Mouse (Mus musculus) retina, adult 2 months (tissue): ENCODE measurements at regions not wholly inside any gene's neighbourhood (a gene's known extent, or its start where the extent isn't known, plus 50 kb on each side); places are given as distances from the start of the nearest gene placed in this dataset.

Experiments
- DNase-seq: peaks from one replicate; pipeline ENCODE4 v3.0.0-alpha.2; 2012; ENCODE audit warnings: low read depth, low spot score

DNA sequence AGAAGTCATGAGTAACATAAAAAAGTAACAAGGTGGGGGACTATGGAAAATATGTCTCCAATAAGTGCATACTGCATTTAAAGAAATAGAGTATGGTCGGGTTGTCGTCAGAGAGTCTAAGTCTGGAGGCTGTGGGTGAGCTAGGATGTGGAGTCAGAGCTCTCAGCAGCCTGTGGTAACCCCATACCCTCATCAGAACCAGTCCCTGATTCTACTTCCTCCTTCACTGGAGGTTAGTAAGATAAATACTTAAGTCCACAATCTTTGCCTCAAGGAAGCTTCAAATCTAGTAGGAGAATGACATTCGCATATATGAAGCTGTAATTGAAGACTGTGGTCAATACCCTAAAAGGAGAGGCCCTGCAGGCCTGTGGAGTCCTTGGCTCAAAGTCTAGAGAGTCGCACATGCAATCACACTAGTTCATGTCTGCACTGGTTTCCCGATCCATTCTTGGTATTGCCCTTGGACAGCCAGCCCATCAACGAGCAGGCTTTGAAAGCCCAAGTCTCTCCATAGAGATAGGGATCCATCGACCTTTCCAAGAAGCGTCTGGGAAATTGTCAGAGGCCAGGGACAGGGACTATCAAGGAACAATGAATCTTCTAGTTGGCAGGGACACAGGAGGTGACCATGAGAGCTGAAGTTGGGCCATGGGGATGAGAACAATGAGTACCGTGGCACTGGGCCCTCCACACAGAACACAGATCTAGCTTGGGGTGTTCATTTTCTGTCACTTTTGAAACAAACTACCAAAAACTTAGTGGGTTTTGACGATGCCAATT is 200.3 kb downstream of the Zfp36l1 start:
- DNase-seq, result no peak

DNA sequence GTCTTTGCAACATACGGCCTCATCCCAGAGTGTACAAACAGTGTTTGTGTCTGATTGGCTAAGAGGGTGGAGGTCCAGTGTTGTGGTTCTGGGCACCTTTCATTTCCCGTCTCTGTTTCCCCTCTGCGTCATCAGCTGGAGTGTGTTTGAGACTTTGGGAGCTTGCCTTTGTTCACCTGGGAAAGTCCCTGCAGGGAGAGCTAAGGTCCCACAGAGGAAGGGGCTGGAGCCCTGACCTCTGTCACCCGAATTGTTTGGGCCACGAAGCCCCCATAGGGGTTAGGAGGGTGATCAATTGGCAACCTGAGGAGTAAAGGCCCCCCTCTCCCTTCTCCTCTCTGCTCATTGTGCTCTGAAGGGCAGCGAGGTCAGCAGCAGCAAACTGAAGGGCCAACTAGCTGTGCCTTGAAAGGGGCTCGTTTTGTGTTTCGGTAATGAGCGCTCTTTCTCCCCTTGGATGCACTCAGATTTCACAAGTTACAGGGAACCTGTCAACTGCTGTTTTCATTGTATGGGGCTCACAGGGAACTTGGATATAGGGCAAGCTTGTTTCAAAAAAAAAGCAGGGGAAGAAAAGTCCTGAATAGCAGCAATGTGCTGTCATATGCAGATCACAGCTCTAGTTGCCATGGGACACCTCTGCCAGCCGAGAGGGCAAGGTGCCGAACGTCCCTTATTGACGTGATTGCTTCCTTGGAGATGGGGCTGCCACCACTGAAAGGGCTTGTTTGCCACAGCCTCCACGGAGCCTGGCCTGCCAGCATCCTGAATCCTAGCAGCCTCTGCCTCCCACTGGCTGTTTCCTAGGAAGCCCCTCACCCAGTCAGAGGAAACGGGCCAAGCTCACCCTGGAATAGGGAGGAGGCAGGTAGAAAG is 201.7 kb downstream of the Zfp36l1 start:
- no peak for DNase-seq

DNA sequence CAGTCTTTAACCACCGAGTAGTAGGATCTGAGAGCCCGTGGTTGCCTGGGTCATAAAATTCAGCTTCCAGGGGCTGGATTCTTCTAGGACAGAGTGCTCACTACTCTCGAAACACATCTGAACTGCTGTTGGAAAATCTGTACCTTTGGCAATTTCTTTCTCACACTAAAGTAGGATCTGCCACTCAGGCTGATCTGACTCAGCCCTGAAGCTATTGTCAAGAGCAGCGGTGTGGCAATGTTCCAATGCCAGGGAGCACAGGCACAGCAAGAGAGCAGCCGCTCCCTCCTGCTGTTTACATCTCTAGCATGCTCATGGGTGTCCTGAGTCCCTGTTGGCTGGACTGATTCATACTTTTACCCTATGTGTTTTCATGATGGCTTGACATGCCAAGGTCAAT is 205.2 kb downstream of the Zfp36l1 start:
- DNase-seq, result no peak

DNA sequence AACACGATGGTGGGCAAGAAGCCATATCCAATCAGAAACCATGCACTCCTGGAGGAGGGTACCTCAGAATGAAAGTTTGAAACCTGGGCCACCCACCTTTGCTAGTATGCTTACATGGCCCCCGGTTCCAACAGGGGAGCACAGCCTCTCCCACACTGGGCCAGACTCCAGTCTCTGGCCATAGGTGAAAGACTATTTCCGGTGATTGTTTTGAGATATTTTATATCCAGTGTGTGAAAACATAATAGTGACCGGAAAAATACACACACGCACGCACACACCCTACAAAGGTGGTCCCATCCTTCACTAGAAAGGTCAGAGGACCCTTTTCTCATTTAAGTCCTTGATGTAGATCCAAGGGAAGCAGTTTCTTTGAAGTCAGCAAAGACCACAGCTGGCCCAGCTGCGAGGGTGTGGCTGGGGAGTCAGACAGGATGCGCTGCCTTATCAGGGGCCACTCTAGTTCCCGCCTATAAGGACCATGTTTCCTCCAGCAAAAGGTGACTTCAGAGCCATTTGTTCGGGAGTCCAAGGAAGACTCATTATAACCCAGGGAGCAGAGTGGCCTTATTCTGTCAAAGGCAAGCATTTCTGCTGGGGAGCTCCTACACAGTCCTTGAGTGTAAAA is 206.0 kb downstream of the Zfp36l1 start:
- DNase-seq, result no peak

DNA sequence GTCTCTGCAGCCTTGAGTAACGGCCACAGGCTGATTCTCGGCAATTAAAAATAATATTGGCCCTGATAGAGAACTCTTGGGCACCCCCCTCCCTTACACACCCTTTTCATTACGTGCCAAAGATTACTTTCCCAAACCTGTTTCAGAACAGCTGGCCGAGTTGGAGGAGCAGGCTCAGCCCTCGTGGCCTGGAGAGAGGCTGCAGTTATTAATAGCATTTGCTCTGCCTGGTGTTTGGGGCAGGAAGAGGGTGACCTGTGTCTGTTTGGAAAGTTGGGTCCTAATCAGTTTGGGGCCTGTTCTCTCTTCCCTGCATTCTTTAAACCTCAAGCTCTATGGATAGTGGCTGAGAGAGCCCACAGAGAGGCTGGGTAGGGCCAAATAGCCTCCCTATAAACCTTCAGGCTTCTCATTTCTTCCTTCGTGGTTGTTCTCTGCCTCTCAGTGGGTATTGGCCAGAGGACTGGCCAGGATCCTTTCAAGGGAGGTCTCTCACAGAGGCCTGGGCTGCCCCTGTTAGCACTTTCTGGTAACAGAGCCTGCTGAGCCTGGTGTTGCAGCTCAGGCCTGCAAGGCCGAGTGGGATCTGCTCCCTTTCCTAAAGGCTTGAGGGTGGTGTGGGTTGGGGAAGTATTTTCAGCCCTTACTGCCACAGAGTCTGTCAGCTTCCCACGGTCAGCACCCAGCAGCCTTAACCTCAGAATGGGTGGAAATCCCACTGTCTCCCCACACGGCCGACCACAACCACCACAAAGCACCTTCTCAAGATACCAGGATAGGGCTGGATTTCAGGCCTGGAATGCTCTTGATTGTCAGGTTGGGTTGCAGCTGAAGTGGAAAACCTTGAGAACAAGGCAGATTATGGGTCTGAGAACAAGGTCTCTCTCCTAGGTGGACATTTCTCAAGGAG is 206.7 kb downstream of the Zfp36l1 start:
- DNase-seq, result peak; percentile 3

DNA sequence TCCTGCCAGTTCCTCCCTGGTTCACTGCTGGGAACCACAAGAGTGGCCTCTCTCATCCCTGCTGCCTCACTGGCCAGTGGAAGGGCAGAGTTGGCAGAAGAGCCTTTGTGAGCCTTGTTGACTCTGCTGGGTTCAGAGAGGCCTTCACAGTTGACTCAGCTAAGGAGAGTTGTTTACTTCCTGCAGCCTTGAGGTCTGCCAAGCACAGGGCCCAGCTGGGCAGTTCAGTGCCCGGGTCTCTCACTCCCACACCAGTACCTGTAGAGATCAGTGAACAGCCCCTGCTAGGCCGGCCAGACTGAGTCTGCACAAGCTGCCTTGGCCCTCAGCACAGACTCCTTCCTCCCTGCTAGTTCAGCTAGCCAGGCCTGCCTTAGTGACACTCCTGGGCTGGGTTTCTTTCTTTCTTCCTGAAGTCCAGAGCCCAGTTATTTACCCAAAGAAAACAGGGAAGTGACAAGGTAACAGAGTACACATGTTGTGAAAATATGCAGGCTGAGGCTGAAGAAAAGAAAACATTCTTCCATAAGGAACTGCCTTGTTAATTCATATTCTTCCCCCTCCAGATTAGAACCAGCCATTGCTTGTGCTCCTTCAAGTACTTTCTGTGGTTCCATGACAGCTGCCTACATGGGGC is 207.8 kb downstream of the Zfp36l1 start:
- DNase-seq, result no peak

DNA sequence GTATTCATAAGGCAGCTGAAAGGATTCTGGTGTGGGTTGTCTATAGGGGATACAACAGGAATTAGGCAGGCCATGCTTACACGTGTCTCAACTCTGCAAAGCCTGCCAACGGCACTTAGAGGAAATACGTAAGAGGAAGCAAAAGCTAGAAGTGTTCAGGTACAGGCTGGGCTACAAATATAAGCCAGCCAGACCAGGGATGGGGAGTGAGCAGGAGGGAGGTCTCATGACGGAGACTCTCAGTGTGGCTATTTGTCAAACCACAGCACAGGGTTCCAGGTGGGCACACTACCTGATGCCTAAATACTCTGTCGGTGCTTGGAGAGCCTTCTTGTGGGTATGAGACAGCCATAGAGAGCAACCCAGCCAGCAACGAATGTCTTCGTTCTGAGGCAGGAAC is 210.1 kb downstream of the Zfp36l1 start:
- no peak for DNase-seq

DNA sequence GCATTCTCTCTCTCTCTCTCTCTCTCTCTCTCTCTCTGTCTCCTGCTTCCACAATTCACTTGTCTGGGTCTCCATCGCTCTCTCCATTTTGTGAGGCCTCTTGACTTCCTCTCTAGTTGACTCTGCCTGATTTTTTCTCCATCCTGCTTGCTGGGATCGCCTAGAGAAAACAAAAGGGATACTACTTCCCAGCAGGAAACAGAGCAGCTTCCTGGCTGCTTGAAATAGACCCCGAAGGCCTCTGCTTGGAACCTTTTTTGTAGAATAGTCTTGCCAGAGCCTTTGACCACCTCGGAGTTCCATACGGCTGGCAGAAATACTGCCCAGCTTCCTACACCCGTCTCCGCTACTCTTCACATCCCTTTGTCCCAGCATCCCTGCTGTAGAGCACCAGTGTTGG is 210.7 kb downstream of the Zfp36l1 start:
- no peak for DNase-seq

DNA sequence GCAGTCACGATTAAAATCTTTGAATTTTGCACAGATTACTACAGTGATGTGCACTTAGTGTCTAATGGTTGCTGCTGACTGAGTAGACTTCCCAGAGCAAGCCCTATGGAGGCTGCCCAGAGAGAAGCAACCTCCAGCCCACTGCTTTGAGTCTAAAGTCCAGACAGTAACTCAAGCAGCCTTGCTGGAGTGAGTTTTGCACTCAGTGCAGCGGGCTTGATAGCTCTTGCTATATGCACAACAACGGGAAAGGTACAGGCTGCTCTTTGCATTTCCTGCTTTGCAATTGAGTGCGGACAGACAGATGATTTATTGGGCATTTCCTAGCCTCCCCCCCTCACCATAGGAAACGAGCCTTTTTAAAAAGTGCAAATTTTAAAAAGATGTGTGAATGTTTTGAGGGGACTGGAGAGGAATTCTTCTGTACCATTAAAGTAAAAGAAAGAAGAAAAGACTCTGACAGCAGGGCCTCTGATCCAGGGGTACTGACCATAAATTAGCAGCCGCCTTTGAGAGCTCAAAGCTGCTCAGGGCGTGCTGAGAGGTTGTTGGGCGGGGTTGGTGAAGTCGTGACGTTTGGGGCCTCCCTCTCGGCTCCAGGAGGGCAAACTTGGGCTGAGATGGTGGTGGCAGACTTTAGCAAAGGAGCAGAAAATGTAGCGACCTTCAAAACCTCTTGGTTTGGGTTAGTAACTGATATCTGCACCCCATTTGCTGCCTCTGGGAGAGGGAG is 214.4 kb downstream of the Zfp36l1 start:
- DNase-seq, result no peak

DNA sequence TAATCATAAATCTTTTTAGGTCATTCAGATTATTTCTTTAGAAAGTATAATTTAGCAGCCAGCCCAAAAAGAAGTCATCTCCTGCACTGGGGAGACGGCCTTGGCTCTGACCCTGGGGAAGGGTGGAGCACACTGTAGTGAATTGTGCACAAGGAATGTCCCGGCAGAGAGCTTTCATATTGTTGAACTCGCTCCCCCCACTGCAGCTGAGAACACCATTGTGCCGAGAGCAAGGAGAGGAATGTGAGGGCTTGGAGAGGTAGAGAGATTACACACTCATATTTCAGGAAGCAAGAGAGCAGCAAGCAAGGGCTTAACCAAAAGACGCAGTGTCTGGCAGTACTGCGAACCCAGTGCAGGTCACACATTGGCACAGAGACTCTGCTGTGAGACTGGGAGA is 216.8 kb downstream of the Zfp36l1 start:
- DNase-seq, result no peak

DNA sequence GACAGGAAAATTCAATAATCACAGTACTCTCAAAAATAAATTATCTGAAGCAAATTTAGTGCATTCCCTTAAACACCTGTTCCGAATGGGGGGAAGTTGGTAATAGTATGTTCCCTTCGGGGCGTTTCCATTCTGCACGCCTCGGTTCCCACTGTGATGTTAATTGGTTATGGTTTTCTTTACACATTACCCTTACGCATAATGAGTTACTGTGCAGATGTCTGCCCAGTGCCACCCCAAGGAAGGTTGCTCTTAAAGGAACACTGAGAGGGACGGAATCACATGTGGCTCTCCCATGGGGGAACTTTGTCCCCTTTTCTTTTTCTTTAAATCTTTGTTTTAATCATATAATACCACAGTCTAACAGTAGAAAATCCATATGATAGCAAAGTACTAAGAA is 217.5 kb downstream of the Zfp36l1 start:
- DNase-seq, result no peak

DNA sequence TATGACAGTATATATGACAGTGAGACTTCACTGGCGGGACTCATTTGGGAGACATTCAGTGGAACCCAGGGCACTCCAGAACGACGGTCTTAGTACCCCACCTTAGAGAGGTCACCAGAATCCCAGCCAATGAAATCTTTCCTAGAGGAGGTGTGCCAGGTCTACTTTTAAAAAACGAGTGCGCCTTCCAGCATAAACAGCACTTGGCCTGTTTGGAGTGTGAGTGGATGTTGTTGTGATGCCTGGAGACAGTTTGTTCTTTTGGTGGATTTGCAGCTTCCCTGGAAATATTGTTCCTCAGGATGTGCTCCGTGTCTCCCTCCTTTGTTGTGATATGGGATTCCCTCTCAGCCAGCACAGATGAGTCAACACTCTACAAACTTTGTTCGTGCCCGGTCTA is 219.9 kb downstream of the Zfp36l1 start:
- DNase-seq, result no peak

DNA sequence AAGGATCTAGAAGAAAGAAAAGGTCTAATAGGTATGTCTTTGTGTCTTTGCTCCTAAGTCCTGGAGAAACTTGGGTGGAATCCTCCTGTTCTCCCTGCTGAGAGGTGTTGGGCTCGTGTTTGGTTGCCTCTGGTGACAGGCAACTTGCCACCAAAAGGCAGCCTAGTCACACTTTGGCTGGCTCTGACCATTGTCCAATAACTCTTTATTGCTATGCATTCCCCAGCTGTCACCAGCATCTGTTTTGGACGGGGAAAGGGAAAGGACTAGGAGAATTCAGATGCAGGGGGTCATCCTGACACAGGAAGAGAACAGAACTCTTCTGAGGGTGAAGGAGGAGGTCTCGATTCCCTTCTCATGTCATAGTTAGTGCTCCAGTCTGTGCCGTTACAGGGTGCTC is 220.9 kb downstream of the Zfp36l1 start:
- no peak for DNase-seq

DNA sequence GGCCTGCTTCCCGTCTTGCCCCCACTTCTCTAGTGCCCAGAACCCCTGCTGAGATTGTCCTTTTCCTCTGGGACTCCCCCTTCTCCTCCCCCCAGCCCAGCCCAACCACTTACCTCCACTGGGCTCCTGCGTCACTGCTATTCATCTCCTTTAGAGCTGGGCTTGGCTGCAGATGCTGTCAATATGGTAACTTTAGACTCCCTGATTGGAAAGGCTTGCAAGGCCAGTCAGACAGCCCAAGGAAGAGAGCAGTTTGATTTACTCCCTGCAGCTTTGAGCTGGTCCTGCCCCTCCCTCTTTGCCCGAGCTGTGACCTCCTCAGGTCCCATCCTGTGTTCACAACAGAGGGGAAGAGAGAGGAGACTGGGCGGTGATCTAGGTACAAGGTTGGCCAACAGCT is 221.9 kb downstream of the Zfp36l1 start:
- no peak for DNase-seq

DNA sequence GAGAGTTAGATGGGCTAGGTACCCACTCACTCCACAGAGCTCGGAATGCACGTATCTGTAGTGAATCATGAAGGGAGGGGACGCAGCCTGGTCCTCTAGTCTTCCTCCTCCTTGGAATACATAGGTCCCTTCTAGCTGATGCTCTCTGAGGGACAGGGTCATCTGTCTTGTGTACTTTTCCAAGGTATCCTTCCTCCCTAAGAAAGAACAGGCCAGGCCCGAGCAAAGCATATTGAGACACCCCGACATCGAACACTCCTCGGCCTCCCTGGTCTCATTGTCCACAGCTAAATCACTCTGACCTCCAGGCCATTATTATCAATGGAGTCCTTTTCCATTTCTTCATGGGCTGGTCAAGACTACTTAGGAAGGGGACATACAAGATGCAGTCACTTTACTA is 222.5 kb downstream of the Zfp36l1 start:
- DNase-seq, result no peak

DNA sequence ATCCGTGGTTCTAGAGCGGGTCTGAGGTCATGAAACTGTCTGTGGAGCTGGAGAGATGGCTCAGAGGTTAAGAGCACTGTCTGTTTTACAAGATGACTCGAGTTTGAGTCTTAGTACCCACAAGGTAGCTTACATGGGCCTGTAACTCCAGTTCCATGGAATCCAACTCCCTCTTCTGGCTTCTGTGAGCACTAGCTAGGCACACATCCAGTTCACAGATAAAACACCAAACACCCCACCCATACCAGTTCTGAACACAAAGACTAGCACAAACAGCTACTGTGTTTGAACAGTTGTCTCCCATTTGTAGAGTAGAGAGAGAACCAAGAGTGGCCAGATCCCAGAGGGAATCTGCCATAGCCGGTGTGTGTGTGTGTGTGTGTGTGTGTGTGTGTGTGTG is 224.0 kb downstream of the Zfp36l1 start:
- DNase-seq, result no peak

DNA sequence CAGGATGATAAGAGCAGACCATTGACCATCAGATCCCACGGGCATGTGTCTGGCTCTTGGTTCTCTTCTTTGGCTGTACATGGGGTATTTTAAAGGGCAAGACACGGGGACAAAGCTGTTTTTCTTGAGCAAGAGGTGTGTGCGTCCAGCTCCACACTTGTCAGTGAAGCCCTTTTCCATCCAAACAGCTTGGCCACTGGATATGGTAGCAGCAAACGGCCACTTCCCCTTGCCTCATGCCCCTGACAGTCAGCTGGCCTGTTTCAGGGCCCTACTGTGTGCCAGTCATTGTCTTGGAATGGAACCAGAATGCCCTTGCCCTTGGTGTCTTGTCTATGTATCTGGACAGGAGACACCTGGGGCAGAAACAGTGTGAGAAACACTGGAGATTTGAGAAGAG is 224.7 kb downstream of the Zfp36l1 start:
- no peak for DNase-seq

DNA sequence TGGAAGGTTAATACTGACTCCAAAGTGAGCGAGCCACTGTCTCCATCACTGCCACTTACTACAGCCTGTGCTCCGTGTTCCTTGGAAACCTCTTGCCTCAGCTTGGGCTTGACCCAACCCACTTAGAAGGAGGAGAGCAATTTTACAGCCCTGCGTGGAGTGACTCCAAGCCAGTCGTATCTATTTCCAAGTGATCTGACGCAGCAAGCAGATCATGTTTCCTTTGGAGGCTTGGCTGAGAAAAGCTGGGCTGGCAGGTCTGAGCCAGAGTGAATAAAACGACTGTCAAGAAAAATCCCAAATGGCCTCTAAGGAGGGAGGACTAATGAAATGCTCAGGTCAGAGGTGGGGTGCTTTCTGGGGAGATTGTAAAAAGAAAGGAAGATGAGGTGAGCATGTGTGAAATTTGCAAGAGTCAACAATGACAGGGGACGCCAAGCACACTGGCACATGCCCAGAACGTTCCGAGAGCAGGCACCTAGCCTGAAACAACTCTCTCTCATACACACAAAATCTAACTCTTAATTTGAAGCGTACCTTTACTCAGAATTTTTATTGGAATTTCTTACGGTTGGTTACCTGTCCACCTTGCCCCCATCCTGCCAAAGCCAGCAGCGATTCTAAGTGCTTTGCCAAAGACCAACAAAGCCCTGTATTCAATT is 225.5 kb downstream of the Zfp36l1 start:
- no peak for DNase-seq

DNA sequence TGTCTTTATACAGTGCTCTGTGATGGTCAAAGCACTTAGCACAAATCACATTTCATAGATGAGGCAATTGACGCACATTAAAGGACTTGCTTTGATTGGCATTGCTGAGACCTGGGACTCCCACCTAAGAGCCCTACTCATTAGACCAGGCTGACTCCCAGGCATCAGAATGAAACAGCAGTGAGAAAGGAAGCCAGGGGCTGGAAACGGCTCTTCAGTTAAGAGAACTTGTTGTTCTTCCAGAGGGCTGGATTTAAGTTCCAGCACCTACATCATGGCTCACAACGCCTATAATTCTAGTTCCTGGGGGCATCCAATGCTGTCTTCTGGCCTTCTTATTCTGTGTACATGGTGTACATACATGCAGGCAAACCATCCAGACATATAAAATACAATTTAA is 226.3 kb downstream of the Zfp36l1 start:
- no peak for DNase-seq

DNA sequence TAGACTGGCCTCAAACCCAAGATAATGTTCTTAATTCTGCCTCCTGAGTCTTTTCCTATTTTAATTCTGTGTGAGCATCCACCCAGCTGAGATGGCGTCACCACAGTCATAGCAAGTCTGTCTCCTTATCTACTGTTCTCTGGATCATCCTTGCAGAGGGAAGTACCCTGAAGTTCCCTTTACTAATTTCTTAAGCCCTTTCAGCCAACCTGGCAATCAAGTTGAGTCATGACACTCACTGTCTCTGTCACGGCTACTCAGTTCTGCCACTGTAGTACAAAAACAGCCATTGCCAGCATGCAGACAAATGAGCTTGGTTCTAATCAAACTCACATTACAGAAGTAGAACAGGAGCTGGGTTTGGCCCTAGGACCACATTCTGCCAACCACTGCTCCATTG is 227.5 kb downstream of the Zfp36l1 start:
- DNase-seq, result no peak
